Mouse (Mus musculus) ES-Bruce4 (cell line): ENCODE results near the gene Zmynd11.

ENCODE experiments used
- CTCF ChIP-seq: IDR thresholded peaks from one replicate; pipeline ENCODE4 v1.8.1; 2011; ENCODE audit warnings: low read depth, low read length
- EP300 ChIP-seq: IDR thresholded peaks from 2 replicates; pipeline ENCODE4 v1.6.1; 2011; ENCODE audit warnings: low read depth, low read length; ENCODE audit not compliant: insufficient read depth
- POLR2A ChIP-seq: IDR thresholded peaks from one replicate; pipeline ENCODE4 v1.8.1; 2011; ENCODE audit warnings: low read length; ENCODE audit not compliant: insufficient read depth

GRCm38 (mm10) chr13:9712971-9713370, 52.2 kb downstream of the Zmynd11 start:
- TF ChIP-seq CTCF (no peak), EP300 (no peak), POLR2A (no peak)
